Mouse (Mus musculus) erythroblast, embryonic 14.5 days (primary cell): Measurements from ENCODE around the gene Rnf187. TPM values are rescaled to one million over a fixed set of nuclear protein-coding genes. Genes with fewer than 3 reads are reported as not detected.
"Not testable (repeated sequence)": the region's sequence is repeated elsewhere in the genome, so short reads cannot be mapped to it uniquely, and the experiment has no call there.

Source experiments
- H3K27me3 ChIP-seq: 2 replicates; pipeline ENCODE4 v1.6.1; 2012; ENCODE audit warnings: inconsistent platforms; ENCODE audit not compliant: control insufficient read depth
- H3K36me3 ChIP-seq: 2 replicates; pipeline ENCODE4 v1.6.1; 2012; ENCODE audit warnings: mild to moderate bottlenecking, inconsistent platforms; ENCODE audit not compliant: control insufficient read depth
- H3K4me1 ChIP-seq: 2 replicates; pipeline ENCODE4 v1.6.1; 2012; ENCODE audit warnings: inconsistent platforms; ENCODE audit not compliant: control insufficient read depth
- H3K4me3 ChIP-seq: replicated peaks from 2 replicates; pipeline ENCODE3; 2012; ENCODE audit warnings: moderate library complexity, mild to moderate bottlenecking, inconsistent platforms
- H3K9me3 ChIP-seq: 2 replicates; pipeline ENCODE4 v1.6.1; 2012; ENCODE audit warnings: low read length, inconsistent platforms, mixed read lengths; ENCODE audit not compliant: control insufficient read depth
- GATA1 ChIP-seq: IDR thresholded peaks from 2 replicates; pipeline ENCODE4 v1.6.1; 2012; ENCODE audit warnings: low read length, inconsistent platforms, mixed read lengths
- TAL1 ChIP-seq: IDR thresholded peaks from 3 replicates; pipeline ENCODE4 v1.6.1; 2012; ENCODE audit warnings: low read length, inconsistent platforms, mixed read lengths
- polyA plus RNA-seq: library from polyadenylated mRNA; stranded (reverse); fragments of >175 nt; gene quantifications from 2 replicates; pipeline ENCODE4 v1.2.3, GENCODE M21; 2012

The Rnf187 gene
- polyA plus RNA-seq, 1 experiment, result 75.1 TPM

- Histone ChIP-seq H3K4me3 (peak overlapping the region; percentile 76), H3K4me1 (peaks cover 59% of the 10 kb centered on the region), H3K36me3 (peaks cover 42% of the 10 kb centered on the region), H3K9me3 (peaks cover 16% of the 10 kb centered on the region), H3K27me3 (peaks cover 35% of the 10 kb centered on the region)
- TF ChIP-seq TAL1 (no peak), GATA1 (no peak)
Observed at GRCm38 (mm10) chr11:58958536-58958935, 19.8 kb upstream of the Rnf187 start.

- H3K4me1 ChIP-seq, result peaks cover 63% of the 10 kb centered on the region
- peaks cover 30% of the 10 kb centered on the region for H3K27me3 ChIP-seq
Observed at GRCm38 (mm10) chr11:58957226-58957914, 18.7 kb upstream of the Rnf187 start.

GRCm38 (mm10) chr11:58955868-58956257 lies 17.1 kb upstream of the Rnf187 start:
- TF ChIP-seq TAL1 (no peak), GATA1 (no peak)
- no peaks in the 10 kb centered on the region for H3K9me3 ChIP-seq
- H3K36me3 ChIP-seq, result peaks cover 42% of the 10 kb centered on the region
- H3K27me3 ChIP-seq, result peaks cover 28% of the 10 kb centered on the region
- peaks cover 55% of the 10 kb centered on the region for H3K4me1 ChIP-seq
- H3K4me3 ChIP-seq, result peak overlapping the region; percentile 86

More at GRCm38 (mm10) chr11:58957226-58957914, 18.7 kb upstream of the Rnf187 start:
- TF ChIP-seq TAL1, result no peak
- TF ChIP-seq GATA1, result no peak
- H3K36me3 ChIP-seq, result peaks cover 42% of the 10 kb centered on the region
- H3K9me3 ChIP-seq, result peaks cover 14% of the 10 kb centered on the region
- peak overlapping the region; percentile 86 for H3K4me3 ChIP-seq

- Histone ChIP-seq H3K9me3 (no peaks in the 10 kb centered on the region), H3K4me3 (peak overlapping the region; percentile 86), H3K36me3 (peaks cover 42% of the 10 kb centered on the region), H3K4me1 (peaks cover 53% of the 10 kb centered on the region), H3K27me3 (peaks cover 28% of the 10 kb centered on the region)
- TF ChIP-seq GATA1 (no peak), TAL1 (no peak)
Observed at GRCm38 (mm10) chr11:58955143-58955867, 16.6 kb upstream of the Rnf187 start.

- peaks cover 42% of the 10 kb centered on the region for H3K36me3 ChIP-seq
- no peaks in the 10 kb centered on the region for H3K9me3 ChIP-seq
- TF ChIP-seq GATA1 (0 out of 2 replicates have a peak, but pooled peaks have one; percentile 32), TAL1 (no peak)
- H3K4me3 ChIP-seq, result peak within 1 kb of the TSS; percentile 86
- H3K4me1 ChIP-seq, result peaks cover 48% of the 10 kb centered on the region
- peaks cover 33% of the 10 kb centered on the region for H3K27me3 ChIP-seq
Observed at GRCm38 (mm10) chr11:58954420-58955142, 15.9 kb upstream of the Rnf187 start, which contains the start of the genes Hist3h2a and Trim17. Gene Hist3h2a (plus strand): TSS chr11:58954685. Gene Trim17 (plus strand): TSS chr11:58954685.

- Histone ChIP-seq H3K4me3 (peak overlapping the region; percentile 86), H3K36me3 (peaks cover 40% of the 10 kb centered on the region), H3K4me1 (peaks cover 47% of the 10 kb centered on the region), H3K27me3 (peaks cover 38% of the 10 kb centered on the region)
- not testable (repeated sequence) for H3K9me3 ChIP-seq
Observed at GRCm38 (mm10) chr11:58954170-58954419, 15.4 kb upstream of the Rnf187 start.

- 0 out of 2 replicates have a peak, but pooled peaks cover under 1% of the 10 kb centered on the region for H3K9me3 ChIP-seq
- peak overlapping the region; percentile 84 for H3K4me3 ChIP-seq
- H3K4me1 ChIP-seq, result peaks cover 46% of the 10 kb centered on the region
- peaks cover 43% of the 10 kb centered on the region for H3K27me3 ChIP-seq
- no peak for TF ChIP-seq TAL1
- no peak for TF ChIP-seq GATA1
- peaks cover 37% of the 10 kb centered on the region for H3K36me3 ChIP-seq
Observed at GRCm38 (mm10) chr11:58953351-58954169, 14.8 kb upstream of the Rnf187 start.

GRCm38 (mm10) chr11:58951210-58951609 lies 12.5 kb upstream of the Rnf187 start:
- Histone ChIP-seq H3K4me3 (no peak overlapping the region), H3K4me1 (peaks cover 36% of the 10 kb centered on the region), H3K27me3 (peaks cover 67% of the 10 kb centered on the region), H3K36me3 (peaks cover 14% of the 10 kb centered on the region), H3K9me3 (0 out of 2 replicates have a peak, but pooled peaks cover 2% of the 10 kb centered on the region)
- TF ChIP-seq GATA1 (no peak), TAL1 (no peak)
